Comparison of ENCODE assay signal across 8 mouse cellular contexts in genomic region chr10:60003213-60003752, GRCm38 (mm10). TPM values are rescaled to one million over a fixed set of nuclear protein-coding genes. Genes with fewer than 3 reads are reported as not detected.
DNase-seq lines count a peak whose midpoint lies in the region; ATAC-seq lines count a peak whose summit lies in the region.

No protein-coding gene starts in this region.

- no peaks in the 10 kb centered on the region for H3K9me3 ChIP-seq in kidney, embryonic 15.5 days (replicated peaks)
- no peaks in the 10 kb centered on the region for H3K9me3 ChIP-seq in hindbrain, embryonic 16.5 days (ENCODE audit: control insufficient read depth, low read length)
- H3K9me3 ChIP-seq in midbrain, embryonic 16.5 days (replicated peaks; ENCODE audit: control insufficient read depth, low read length, poor library complexity, severe bottlenecking), result no peaks in the 10 kb centered on the region

- H3K27ac ChIP-seq in kidney, embryonic 15.5 days, result peak overlapping the region; percentile 100
- H3K27ac ChIP-seq in hindbrain, embryonic 16.5 days (ENCODE audit: low read depth, low read length), result peak overlapping the region; percentile 100
- peak overlapping the region; percentile 99 for H3K27ac ChIP-seq in midbrain, embryonic 16.5 days (ENCODE audit: low read length)

- peak overlapping the region; percentile 77 for H3K4me2 ChIP-seq in kidney, embryonic 15.5 days
- H3K4me2 ChIP-seq in hindbrain, embryonic 16.5 days (ENCODE audit: low read length), result peak overlapping the region; percentile 61
- peak overlapping the region; percentile 52 for H3K4me2 ChIP-seq in midbrain, embryonic 16.5 days (ENCODE audit: low read length)

- H3K27me3 ChIP-seq in kidney, embryonic 15.5 days, result no peaks in the 10 kb centered on the region
- H3K27me3 ChIP-seq in hindbrain, embryonic 16.5 days (replicated peaks; ENCODE audit: control insufficient read depth, insufficient read depth, low read length), result no peaks in the 10 kb centered on the region
- no peaks in the 10 kb centered on the region for H3K27me3 ChIP-seq in midbrain, embryonic 16.5 days (ENCODE audit: control insufficient read depth, insufficient read depth, low read depth, low read length)

- peak overlapping the region; percentile 80 for H3K9ac ChIP-seq in kidney, embryonic 15.5 days
- peak overlapping the region; percentile 80 for H3K9ac ChIP-seq in hindbrain, embryonic 16.5 days (ENCODE audit: low read depth, low read length)
- H3K9ac ChIP-seq in midbrain, embryonic 16.5 days (ENCODE audit: low read depth, low read length), result peak overlapping the region; percentile 67

- peak overlapping the region; percentile 75 for H3K4me3 ChIP-seq in kidney, embryonic 15.5 days (replicated peaks)
- peak overlapping the region; percentile 62 for H3K4me3 ChIP-seq in hindbrain, embryonic 16.5 days (ENCODE audit: low read length)
- H3K4me3 ChIP-seq in midbrain, embryonic 16.5 days (ENCODE audit: low read depth, low read length), result peak overlapping the region; percentile 52

- H3K4me1 ChIP-seq in kidney, embryonic 15.5 days, result peaks cover 19% of the 10 kb centered on the region
- H3K4me1 ChIP-seq in hindbrain, embryonic 16.5 days (ENCODE audit: control insufficient read depth, insufficient read depth, low read depth, low read length), result peaks cover 14% of the 10 kb centered on the region
- H3K4me1 ChIP-seq in midbrain, embryonic 16.5 days (ENCODE audit: control insufficient read depth, insufficient read depth, low read length), result peaks cover 16% of the 10 kb centered on the region; the same call in 1 of the 2 replicates

- no peak for DNase-seq in kidney, adult 11 months
- peak; percentile 22 for DNase-seq in c-Kit-negative CD71-positive TER-119-positive erythroid progenitor cells, embryonic 14.5 days (ENCODE audit: low read depth, low spot score)
- no peak for DNase-seq in left cerebral cortex, postnatal 36 days (ENCODE audit: low spot score in 2 of 2)
- DNase-seq in layer of hippocampus, adult 9-11 months, result no peak
- DNase-seq in c-Kit-positive CD71-positive TER-119-positive erythroid progenitor cells, embryonic 14.5 days (ENCODE audit: low spot score), result no peak

- H3K36me3 ChIP-seq in kidney, embryonic 15.5 days, result peaks cover 34% of the 10 kb centered on the region
- 0 out of 2 replicates have a peak, but pooled peaks cover 4% of the 10 kb centered on the region for H3K36me3 ChIP-seq in hindbrain, embryonic 16.5 days (ENCODE audit: control insufficient read depth, insufficient read depth, low read length)
- H3K36me3 ChIP-seq in midbrain, embryonic 16.5 days (ENCODE audit: control insufficient read depth, insufficient read depth, low read length), result no peaks in the 10 kb centered on the region

- intact Hi-C loops in left cerebral cortex, postnatal 36 days (cut with DNase I), result loop anchor here (2.0 to 5.0 kb wide), 3 partner anchors 52 to 110 kb away; partner anchors contain the start of genes Ddit4 and Spock2

- ATAC-seq in kidney, embryonic 15.5 days (replicated peaks; ENCODE audit: low FRiP score), result 0 out of 2 replicates have a peak, but pooled peaks have one; percentile 1
- ATAC-seq in hindbrain, embryonic 16.5 days, result no peak; the same call in 1 of the 2 replicates
- ATAC-seq in midbrain, embryonic 16.5 days, result peak; percentile 87

- under 1% methylated on average over 21 of the region's 21 CpGs for WGBS in kidney, embryonic 15.5 days
- under 1% methylated on average over 21 of the region's 21 CpGs for WGBS in hindbrain, embryonic 16.5 days
- WGBS in midbrain, embryonic 16.5 days, result under 1% methylated on average over 21 of the region's 21 CpGs

RNA-seq across cellular contexts. Expression of gene Anapc16, which starts 0.3 kb away (rescaled TPM):
- 102 and 107 TPM in 2 replicates for polyA plus RNA-seq in kidney, embryonic 15.5 days (2015; fragmentation: Nextera tagmentation; extraction: Ambion mirVana)
- polyA plus RNA-seq in hindbrain, embryonic 16.5 days (2015; fragmentation: Nextera tagmentation; extraction: Ambion mirVana), result 101 and 116 TPM in 2 replicates
- polyA plus RNA-seq in midbrain, embryonic 16.5 days (2015; fragmentation: Nextera tagmentation; extraction: Ambion mirVana), result 98.9 and 104 TPM in 2 replicates
- total RNA-seq in left cerebral cortex, postnatal 36 days (2021), result 10 to 100 TPM; 62.0 to 66.6 TPM

RNA-seq across cellular contexts. Expression of gene Ascc1, which starts 0.7 kb away (rescaled TPM):
- 48.7 and 50.6 TPM in 2 replicates for polyA plus RNA-seq in kidney, embryonic 15.5 days (2015; fragmentation: Nextera tagmentation; extraction: Ambion mirVana)
- polyA plus RNA-seq in hindbrain, embryonic 16.5 days (2015; fragmentation: Nextera tagmentation; extraction: Ambion mirVana), result 47.7 and 48.3 TPM in 2 replicates
- polyA plus RNA-seq in midbrain, embryonic 16.5 days (2015; fragmentation: Nextera tagmentation; extraction: Ambion mirVana), result 54.0 and 54.5 TPM in 2 replicates
- total RNA-seq in left cerebral cortex, postnatal 36 days (2021), result 10 to 100 TPM; 16.2 to 17.4 TPM

RNA-seq across cellular contexts. Expression of gene Ddit4, which starts 51.6 kb away (rescaled TPM):
- 31.0 and 36.3 TPM in 2 replicates for polyA plus RNA-seq in kidney, embryonic 15.5 days (2015; fragmentation: Nextera tagmentation; extraction: Ambion mirVana)
- polyA plus RNA-seq in hindbrain, embryonic 16.5 days (2015; fragmentation: Nextera tagmentation; extraction: Ambion mirVana), result 75.3 and 97.1 TPM in 2 replicates
- polyA plus RNA-seq in midbrain, embryonic 16.5 days (2015; fragmentation: Nextera tagmentation; extraction: Ambion mirVana), result 52.7 and 66.3 TPM in 2 replicates
- total RNA-seq in left cerebral cortex, postnatal 36 days (2021), result 10 to 100 TPM; 33.5 to 58.5 TPM
